Mouse (Mus musculus) cerebellum, postnatal 25 days (tissue): ENCODE measurements at regions not wholly inside any gene's neighbourhood (a gene's known extent, or its start where the extent isn't known, plus 50 kb on each side); places are given as distances from the start of the nearest gene placed in this dataset.

Experiments used
- DNase-seq, 2 experiments: peaks; one replicate each; pipeline ENCODE4 v3.0.0; 2021; ENCODE audit warnings: mixed read lengths in 2 of 2

- DNase-seq = no peak
Measured at GRCm38 (mm10) chr17:49149896-49150295, 217.7 kb downstream of the Lrfn2 start.

GRCm38 (mm10) chr17:49150971-49151422 lies 218.8 kb downstream of the Lrfn2 start:
- DNase-seq = peak; percentile 60 to 62

- DNase-seq = peak; percentile 43 to 50
Measured at GRCm38 (mm10) chr17:49153994-49154393, 221.8 kb downstream of the Lrfn2 start.

GRCm38 (mm10) chr17:49155001-49155515 lies 222.9 kb downstream of the Lrfn2 start:
- DNase-seq = peak; percentile 36 to 41

- no peak for DNase-seq
Measured at GRCm38 (mm10) chr17:49157586-49157985, 225.4 kb downstream of the Lrfn2 start.

- DNase-seq = no peak
Measured at GRCm38 (mm10) chr17:49171252-49172047, 239.3 kb downstream of the Lrfn2 start.

GRCm38 (mm10) chr17:49172052-49172799 lies 240.0 kb downstream of the Lrfn2 start:
- peak in 1 of 2 experiments; percentile 46 for DNase-seq

- DNase-seq = no peak
Measured at GRCm38 (mm10) chr17:49172800-49173150, 240.6 kb downstream of the Lrfn2 start.

GRCm38 (mm10) chr17:49177966-49178731 lies 246.0 kb downstream of the Lrfn2 start:
- no peak for DNase-seq

GRCm38 (mm10) chr17:49182485-49182884 lies 245.7 kb upstream of the Mocs1 start:
- peak; percentile 70 to 76 for DNase-seq

- DNase-seq = peak; percentile 18 to 45
Measured at GRCm38 (mm10) chr17:49183917-49184316, 244.2 kb upstream of the Mocs1 start.

- DNase-seq = no peak
Measured at GRCm38 (mm10) chr17:49185052-49185612, 243.0 kb upstream of the Mocs1 start.

GRCm38 (mm10) chr17:49189765-49190164 lies 238.4 kb upstream of the Mocs1 start:
- DNase-seq = peak in 1 of 2 experiments; percentile 56

GRCm38 (mm10) chr17:49190337-49190736 lies 237.8 kb upstream of the Mocs1 start:
- peak; percentile 95 to 97 for DNase-seq

GRCm38 (mm10) chr17:49196046-49196684 lies 232.0 kb upstream of the Mocs1 start:
- DNase-seq = no peak

GRCm38 (mm10) chr17:49201495-49201894 lies 226.7 kb upstream of the Mocs1 start:
- peak; percentile 94 to 95 for DNase-seq

- no peak for DNase-seq
Measured at GRCm38 (mm10) chr17:49205095-49205494, 223.1 kb upstream of the Mocs1 start.

GRCm38 (mm10) chr17:49205564-49205963 lies 222.6 kb upstream of the Mocs1 start:
- no peak for DNase-seq

- peak in 1 of 2 experiments; percentile 36 for DNase-seq
Measured at GRCm38 (mm10) chr17:49206708-49207107, 221.5 kb upstream of the Mocs1 start.

GRCm38 (mm10) chr17:49208315-49208820 lies 219.8 kb upstream of the Mocs1 start:
- DNase-seq = no peak

GRCm38 (mm10) chr17:49212918-49213317 lies 215.2 kb upstream of the Mocs1 start:
- DNase-seq = no peak

GRCm38 (mm10) chr17:49215281-49215680 lies 212.9 kb upstream of the Mocs1 start:
- DNase-seq = peak; percentile 89 to 93
